Mouse (Mus musculus): ENCODE results near the gene 2300002M23Rik.
A peak's percentile ranks its signal among the peaks of the same experiment; 100 is the strongest.

Gene 2300002M23Rik

GRCm38 (mm10) chr17:35617127-35617526 lies 49.9 kb downstream of the 2300002M23Rik start:
- DNase-seq (ENCODE audit: low read depth) = peak; percentile 30

Measured in induced T-regulatory cell, adult 2 months (primary cell).